Mouse (Mus musculus) ZHBTc4 (cell line): ENCODE measurements around the gene Ppp1r27.

Experiments
- DNase-seq: peaks from one replicate; pipeline ENCODE4 v3.0.0-alpha.2; 2011; ENCODE audit warnings: low read depth, low spot score

Ppp1r27 gene

GRCm38 (mm10) chr11:120547469-120547868 is 3.5 kb downstream of the Ppp1r27 start:
- no peak for DNase-seq

DNA sequence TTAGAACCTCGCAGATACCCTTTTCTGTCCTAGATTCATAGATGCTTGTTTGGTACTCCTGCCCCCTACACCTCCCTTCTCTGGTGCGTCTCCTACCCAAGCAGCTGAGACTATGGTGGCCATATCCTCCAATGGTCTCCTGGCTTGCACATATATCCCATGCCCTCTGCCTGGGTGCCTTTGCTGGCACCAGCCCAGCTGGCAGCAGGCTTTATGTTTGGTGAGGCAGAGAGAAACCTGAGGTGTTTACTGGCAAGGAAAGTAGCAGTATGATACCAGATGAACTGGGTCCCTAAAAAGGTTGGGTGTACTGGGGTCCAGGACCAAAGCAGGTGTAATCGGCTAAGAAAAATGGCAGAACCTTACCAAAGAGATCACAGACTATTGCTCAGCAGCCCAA is 5.0 kb downstream of the Ppp1r27 start:
- DNase-seq = no peak

GRCm38 (mm10) chr11:120542376-120542775 is 8.6 kb downstream of the Ppp1r27 start:
- no peak for DNase-seq

DNA sequence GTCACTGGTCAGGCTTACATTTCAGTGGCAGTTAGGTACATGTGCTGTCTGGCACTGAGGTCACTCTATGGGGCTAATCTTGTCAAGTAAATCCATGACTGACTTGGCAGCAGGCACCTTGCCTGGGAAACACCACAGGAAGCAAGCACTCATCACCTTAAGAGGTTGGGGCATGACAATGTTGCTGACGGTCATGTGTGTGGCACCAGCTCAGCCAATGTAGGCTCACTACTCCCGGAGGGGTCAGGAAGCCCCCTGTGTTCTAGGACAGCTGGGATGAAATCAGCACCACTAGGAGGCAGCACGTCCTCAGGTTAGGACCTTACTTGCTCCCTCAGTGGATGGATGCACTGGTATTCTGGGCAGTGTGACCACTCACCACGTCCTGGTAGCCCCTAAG is 9.0 kb downstream of the Ppp1r27 start:
- peak; percentile 22 for DNase-seq

- no peak for DNase-seq
These were observed 11.5 kb downstream of the Ppp1r27 start for GRCm38 (mm10) chr11:120539285-120540014.

GRCm38 (mm10) chr11:120538955-120539284 is 12.0 kb downstream of the Ppp1r27 start:
- no peak for DNase-seq

DNA sequence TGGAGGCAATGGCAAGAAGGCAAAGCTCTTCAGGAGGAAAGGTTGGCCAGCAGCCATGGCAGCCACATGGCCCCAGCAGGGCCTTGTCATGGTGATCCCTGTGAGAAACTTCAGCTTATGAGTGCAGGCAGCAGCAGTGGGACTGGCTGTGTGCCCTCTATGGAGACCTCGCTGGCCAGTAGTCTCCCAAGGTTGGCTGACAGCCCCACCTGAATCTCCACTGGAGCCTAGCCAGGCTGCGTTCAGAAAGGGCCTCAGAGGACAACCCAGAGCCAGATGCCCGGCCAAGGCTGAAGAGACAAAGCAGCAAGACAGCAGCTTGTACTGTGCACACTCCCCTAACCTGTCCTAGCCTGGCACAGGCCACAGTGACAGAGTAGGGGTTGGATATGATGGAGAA is 12.4 kb downstream of the Ppp1r27 start:
- no peak for DNase-seq

DNA sequence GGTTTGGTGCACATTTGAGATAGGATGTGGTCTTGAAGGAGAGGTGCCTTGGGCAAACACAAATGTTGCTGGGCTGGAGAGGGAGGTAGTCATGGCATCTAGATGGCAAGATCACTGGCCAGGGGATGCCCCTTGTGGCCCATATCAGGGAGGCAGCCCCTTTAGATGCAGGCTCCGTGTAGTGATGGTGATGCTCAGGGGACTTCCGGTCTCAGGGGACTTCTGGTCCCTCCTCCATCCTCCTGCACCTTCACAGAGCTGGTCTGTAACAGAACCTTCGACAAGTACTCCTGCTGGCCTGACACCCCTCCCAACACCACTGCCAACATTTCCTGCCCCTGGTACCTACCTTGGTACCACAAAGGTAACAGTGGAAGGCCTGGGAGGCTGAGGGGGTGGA is 15.1 kb downstream of the Ppp1r27 start:
- no peak for DNase-seq

DNA sequence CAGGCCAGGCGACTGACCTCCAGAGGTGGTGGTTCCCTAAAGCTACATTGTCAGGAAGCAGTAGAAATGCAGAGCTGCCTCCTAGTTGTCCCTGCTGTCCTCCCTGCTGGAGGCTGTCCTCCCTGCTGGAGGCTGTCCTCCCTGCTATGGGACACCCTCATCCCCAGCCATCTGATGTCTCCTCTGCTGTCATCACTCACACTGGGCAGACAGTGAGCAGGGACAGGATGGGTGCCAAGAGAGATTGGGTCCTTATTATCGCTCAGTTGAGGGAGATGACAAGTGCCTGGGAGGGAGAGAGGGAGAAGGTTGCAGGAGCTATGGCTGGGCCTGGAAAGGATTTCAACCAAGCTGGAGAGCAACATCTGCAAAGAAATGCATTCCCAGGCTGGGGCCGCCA is 15.8 kb downstream of the Ppp1r27 start:
- DNase-seq = no peak

DNA sequence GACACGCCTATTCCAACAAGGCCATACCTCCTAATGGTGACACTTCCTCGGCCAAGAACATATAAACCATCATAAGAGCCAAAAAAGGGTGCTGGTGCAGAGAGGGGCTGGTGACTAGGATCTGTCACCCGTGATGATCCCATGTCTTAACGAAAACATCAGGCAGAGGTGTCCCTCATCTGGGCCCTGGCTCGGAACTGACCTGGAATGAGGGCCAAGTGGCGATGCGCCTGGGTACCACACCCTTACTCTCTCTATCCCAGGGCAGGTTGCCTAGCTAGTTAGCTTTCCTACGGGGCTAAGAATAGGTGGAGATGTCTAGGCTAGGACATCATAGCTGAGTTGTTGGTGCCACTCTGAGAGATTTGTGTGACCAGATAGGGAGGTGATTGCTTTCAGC is 16.8 kb downstream of the Ppp1r27 start:
- no peak for DNase-seq

DNA sequence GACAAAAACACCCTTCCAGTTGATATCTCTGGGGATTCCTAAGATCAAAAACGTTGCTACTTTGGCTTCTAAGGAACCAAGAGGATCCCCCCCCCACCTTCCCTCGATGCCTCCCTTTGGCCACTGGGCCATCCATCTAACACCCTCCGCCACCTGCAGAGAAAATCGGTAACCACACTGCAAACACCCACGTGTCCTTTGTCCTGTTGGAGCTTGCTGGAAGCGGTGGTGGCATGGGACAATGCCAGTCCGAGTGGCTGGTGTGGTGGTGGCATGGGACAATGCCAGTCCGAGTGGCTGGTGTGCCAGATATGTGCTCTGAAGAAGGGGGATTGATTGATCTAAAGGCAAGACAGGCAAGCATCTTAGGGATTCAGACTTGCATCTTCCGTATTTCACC is 19.3 kb downstream of the Ppp1r27 start:
- DNase-seq = no peak

GRCm38 (mm10) chr11:120530085-120530964 is 20.6 kb downstream of the Ppp1r27 start, which contains the start of gene Gcgr:
Gene Gcgr (plus strand): TSS chr11:120530699.
- DNase-seq = peak; percentile 52

GRCm38 (mm10) chr11:120528903-120529302 is 22.0 kb downstream of the Ppp1r27 start:
- no peak for DNase-seq

DNA sequence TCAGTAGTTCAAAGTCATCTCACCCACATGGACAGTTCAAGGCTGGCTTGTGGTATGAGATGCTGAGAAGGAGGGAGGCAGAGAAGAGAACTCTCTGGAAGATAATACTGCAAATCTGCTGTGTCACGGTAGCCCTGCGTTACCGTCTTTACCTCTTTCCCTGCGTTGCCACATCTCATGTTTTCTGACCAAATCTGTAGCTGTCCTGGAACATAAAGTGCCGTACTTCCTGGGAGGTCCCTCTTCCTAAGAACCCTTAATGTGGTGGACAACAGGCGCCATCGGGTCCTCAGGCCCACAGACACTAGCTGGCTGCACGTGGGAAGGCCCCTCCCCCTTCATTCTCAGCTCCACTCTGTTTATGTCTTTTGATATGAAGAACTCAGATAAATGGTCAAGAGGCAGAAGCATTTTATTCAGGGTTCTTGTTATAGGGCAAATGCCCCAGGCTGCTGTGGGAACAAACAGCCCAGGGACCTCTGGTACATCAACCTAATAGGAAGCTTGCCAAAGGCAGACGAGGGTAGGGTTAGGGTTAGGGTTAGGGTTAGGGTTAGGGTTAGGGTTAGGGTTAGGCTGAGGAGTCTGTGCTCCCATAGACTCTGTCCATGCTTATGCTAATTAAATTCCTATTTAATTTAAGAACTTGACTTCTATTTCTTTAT is 23.1 kb downstream of the Ppp1r27 start:
- no peak for DNase-seq

- no peak for DNase-seq
These were observed 25.0 kb downstream of the Ppp1r27 start for GRCm38 (mm10) chr11:120525959-120526358.

DNA sequence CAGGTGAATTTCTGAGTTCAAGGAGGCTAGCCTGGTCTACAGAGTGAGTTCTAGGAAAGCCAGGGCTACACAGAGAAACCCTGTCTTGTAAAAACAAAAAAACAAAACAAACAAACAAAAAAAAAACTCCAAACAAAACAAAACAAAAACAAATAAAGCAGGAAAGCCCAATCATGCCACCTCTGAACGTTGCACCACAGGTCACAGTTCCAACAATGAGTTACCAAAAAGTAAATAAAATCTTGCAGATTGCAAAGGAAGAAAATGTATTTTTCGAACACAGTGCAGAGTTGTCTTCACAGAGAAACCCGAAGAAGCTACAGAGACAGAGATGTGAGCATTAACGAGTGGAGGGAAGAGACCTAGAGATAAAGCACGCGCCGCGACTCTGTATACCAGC is 28.4 kb downstream of the Ppp1r27 start:
- no peak for DNase-seq

DNA sequence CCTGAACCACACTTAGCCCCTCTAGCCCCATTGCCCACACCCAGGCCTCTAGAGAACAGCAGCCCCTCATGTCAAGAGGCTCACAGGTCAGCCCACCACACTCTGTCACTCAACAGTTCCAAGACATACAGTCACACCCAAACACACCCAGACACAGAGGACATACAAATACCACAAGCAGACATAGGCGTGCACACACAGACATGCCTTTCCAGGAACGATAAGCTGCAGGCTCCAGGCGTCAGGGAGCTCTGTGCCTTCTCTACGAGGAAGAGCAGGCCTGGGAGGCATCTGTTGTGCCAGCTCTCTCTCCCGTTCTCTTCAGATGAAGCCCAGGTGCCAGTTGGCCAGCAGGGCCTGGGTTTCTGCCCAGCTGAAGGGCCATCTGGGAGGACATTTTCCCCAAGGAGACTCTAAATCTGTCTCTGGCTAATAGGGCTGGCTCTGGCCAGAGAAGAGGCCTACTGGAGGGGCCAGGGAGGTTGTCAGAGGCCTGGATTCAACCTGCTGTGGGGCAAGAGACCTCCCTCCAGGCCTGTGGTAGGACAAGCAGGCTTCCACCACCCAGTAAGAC is 29.9 kb downstream of the Ppp1r27 start:
- no peak for DNase-seq

DNA sequence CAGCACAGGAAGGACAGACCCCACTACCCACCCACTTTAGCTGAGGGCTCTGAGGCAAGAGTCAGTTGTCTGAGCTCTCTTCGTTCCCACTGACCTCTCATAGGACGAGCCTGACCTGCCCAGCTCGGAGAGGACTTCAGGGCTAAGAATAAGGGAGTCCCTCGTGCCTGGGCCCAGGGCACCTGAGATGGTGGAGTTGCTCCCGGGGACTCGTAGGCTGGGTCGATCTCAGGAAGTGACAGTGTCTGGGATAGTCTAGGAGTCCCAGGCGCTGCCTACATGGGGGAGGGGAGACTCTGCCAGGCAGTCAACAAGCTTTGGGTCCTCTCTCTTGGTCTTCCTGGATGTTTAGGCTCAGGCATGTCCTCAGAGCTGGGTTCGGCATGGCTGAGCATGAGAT is 30.4 kb downstream of the Ppp1r27 start:
- no peak for DNase-seq

DNA sequence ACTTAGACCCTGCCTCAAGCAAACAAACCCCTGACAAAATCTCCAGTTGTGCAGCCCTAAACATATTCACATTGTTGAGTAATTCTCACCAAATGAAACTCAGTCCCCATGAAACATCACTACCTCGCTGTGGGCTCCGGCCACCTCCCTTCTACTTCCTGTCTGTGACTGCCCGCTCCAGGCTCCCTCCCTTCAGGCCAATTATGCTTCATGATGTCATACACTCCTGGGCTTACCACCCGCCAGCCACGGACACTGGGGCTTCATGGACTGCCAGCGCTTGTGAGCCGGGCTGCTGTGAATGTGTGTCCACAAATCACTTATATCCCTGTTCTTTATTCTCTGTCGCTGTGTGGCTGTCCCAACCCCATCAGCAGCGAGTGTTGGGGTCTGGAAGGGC is 31.2 kb downstream of the Ppp1r27 start:
- DNase-seq = no peak

DNA sequence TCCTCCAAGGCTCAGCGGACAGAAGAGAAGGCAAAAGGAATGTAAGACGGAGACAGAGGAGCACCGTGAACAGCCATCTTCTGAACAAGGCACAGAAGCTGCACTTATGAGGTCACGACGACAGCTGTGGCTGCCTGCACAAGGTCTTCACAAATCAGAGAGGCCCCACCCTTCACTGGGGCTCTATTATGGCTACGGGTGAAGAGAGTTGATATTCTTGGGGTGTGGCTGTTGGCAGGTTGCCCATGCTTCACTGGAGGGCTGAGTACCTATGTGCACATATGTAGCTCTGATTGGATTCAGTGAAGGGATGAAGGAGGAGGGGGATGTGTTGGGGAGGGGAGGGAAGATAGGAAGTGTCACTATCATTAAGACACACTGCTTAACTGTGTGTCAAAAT is 32.4 kb downstream of the Ppp1r27 start:
- no peak for DNase-seq

DNA sequence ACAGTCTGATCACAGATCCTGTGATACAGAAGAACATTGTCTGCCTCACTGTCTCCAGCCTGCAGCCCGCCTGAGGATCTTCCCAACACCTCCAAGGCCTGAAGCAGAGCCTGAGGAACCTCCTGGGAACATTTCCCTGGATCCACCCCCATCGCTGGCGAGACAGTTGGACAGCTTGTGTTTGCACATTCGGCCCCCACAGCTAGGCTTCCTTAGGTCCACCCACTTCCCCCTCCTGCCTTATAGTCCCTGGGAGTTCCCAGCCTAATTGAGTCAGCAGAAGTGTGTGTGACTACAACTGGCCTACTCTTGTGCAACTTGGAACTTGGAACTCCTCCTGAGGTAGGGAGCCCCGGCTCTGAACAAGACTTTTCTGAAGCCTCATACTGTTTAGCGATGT is 32.9 kb downstream of the Ppp1r27 start:
- DNase-seq = no peak

- DNase-seq = no peak
These were observed 33.8 kb downstream of the Ppp1r27 start for GRCm38 (mm10) chr11:120517147-120517546.
